Mouse (Mus musculus): ENCODE data around the gene Pole3.
"Not testable (repeated sequence)": the region's sequence is repeated elsewhere in the genome, so short reads cannot be mapped to it uniquely, and the experiment has no call there.

Pole3 gene

GRCm38 (mm10) chr4:62487172-62487571, 37.7 kb downstream of the Pole3 start:
- no peak for DNase-seq (ENCODE audit: low spot score)

DNA sequence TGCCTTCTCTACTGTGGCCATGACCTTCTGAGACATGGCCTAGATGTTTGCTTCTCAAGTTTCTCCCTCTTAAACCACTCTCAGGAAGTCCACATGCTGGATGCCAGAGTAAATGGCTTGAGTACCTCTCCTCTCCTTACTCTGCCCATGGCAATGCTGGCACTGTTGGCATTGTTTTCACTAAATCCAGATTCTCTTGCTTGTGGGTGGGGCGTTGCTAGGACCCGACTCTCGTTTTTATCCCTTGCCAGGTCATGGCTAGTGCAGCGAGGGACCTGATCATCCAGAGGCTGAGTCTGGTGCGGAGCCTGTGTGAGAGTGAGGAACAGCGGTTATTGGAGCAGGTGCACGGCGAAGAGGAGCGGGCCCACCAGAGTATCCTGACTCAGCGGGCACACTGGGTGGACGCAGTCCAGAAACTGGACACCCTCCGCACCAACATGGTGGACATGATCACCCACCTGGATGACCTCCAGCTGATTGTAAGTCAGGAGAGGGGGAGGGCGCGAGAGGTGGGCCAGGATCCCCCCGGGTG, 38.6 kb downstream of the Pole3 start:
- DNase-seq (ENCODE audit: low spot score) = no peak

GRCm38 (mm10) chr4:62485450-62486161, 39.3 kb downstream of the Pole3 start:
- no peak for DNase-seq (ENCODE audit: low spot score)

DNA sequence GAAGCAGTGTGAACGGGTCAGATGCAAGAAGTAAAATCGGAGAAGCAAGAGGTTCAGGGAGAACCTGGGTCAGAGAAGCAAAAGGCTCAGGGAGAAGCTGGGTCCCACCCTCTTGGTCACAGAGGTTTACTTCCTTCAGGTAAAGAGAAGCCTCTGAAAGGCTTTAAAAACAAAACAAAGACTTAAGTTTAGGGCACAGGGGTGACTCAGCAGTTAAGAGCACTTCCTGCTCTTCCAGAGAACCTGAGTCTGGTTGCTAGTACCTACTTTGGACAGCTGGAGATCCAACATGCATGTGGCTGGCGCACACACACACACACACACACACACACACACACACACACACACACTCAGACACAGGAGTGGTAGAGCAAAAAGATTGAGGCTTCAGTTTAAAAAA, 39.9 kb downstream of the Pole3 start:
- no peak for DNase-seq (ENCODE audit: low spot score)

DNA sequence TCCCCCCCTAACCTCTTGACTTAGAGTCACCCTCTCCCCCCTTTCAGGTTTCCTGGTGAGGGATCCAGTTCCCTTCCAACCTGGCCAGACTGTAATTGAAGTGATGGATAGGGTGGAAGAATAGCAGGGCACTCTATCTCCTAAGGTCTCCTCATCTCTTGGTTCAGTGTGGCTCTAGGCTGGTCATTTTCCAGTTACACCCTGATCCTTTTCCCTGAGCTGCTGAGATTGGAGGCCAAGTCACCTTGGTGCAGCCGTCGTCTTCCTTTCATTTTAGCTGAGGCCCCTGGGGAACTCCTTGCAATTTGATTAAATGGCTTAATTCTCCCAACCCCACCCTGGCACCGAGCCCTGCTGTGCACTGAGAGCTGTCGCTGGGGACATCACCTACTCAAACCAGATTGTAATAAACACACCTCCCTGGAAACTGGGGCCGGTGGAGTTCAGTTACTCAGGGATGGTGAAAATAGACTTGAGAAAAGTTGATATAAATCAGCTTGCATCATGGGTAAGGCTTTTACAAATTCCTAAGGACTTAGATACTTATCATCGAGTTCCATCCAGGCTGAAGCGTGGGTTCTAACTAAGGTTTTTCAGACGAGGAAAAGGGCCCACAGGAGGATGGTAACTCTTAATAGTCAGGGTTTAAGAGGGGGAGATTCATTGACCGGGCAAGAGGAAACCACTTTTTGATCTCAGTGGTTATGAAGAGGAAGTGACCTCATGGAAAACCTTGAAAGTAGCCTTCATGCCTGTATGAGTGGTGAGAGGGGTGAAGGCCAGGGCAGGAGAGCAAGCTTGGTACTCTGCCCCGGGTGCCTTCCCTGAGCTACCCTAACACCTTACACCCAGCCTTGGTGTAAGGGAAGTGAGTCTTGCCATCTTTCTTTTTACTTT, 43.9 kb downstream of the Pole3 start:
- DNase-seq (ENCODE audit: low spot score) = no peak

DNA sequence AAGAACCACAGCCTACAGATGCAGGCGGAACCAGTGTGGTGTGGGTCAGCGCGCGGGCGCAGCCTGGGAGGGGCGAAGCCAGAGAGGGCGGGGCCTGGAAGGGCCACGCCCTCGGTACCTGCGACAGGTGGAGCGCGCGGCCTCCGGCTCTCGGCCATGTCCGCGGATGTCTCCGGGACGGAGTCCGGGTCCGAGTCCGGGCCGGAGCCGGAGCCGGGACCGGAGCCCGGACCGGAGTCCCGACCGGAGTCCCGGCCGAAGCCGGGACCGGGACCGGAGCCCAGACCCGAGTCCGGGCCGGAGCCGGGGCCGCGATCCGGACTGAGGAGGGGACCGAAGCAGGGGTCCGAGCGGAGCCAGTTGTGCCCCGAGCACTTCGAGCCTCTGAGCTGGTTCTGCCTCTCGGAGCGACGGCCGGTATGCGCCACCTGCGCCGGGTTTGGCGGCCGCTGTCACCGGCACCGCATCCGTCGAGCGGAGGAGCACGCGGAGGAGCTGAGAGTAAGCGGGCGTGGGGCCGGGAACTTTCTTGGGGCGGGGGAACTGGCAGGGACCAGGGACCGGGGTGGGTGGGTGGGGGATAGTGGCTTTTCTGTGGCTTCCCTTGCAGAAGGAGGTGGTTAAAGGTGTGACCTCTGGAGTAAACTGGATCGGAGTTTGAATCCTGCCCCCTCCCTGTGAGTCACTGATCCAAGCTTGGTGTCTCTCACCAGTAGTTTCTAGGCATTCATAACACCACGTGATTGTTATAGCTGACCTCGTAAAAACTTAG, 44.7 kb downstream of the Pole3 start, which contains the start of gene Bspry:
Gene Bspry (plus strand): TSS at position 117 of the 772 bp plus-strand sequence.
- no peak for DNase-seq (ENCODE audit: low spot score)

GRCm38 (mm10) chr4:62479593-62479936, 45.3 kb downstream of the Pole3 start:
- not testable (repeated sequence) for DNase-seq (ENCODE audit: low spot score)

- no peak for DNase-seq (ENCODE audit: low spot score)
These were observed 47.2 kb downstream of the Pole3 start for GRCm38 (mm10) chr4:62477542-62478244.

- no peak for DNase-seq (ENCODE audit: low spot score)
These were observed 49.1 kb downstream of the Pole3 start for GRCm38 (mm10) chr4:62475793-62476192.

- no peak for DNase-seq (ENCODE audit: low spot score)
These were observed 49.7 kb downstream of the Pole3 start for GRCm38 (mm10) chr4:62475131-62475530.
